Mouse (Mus musculus) B cell, adult 2 months (primary cell): ENCODE measurements around the gene Ptk7.
A peak's percentile ranks its signal among the peaks of the same experiment; 100 is the strongest.

ENCODE experiments used
- DNase-seq, 2 experiments: peaks; one replicate each; pipeline ENCODE4 v3.0.0; 2022

The Ptk7 gene

DNA sequence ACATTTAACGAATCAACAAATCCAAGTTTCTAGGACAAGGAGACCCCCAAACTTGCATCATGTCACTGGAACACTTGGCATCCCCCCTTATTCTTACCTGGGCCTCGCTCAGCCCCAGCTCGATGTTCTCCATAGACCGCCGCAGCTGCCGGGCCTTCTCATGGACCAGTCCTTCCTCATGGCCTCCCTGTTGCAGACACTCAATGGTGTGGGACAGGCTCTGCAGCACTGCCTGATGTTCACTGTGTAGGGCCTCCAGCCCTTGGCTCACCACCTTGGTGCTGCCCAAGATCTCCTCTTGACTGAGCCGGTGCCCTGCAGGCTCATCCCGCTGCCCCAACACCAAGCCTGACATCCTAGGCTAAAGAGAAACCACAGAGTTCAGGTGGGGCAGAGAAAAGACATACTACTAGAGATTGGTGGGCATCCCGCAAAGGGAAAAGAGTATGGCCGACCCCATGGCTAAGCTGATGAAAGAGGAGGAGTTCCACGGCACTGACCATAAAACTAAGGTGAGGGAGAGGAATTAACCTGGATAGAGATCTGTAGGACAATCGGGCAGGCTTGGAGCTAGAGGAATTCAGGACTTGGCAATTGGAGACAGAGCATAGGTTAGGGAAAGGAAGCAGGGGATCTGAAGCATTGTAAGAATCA is 15.0 kb upstream of the Ptk7 start:
- no peak for DNase-seq

DNA sequence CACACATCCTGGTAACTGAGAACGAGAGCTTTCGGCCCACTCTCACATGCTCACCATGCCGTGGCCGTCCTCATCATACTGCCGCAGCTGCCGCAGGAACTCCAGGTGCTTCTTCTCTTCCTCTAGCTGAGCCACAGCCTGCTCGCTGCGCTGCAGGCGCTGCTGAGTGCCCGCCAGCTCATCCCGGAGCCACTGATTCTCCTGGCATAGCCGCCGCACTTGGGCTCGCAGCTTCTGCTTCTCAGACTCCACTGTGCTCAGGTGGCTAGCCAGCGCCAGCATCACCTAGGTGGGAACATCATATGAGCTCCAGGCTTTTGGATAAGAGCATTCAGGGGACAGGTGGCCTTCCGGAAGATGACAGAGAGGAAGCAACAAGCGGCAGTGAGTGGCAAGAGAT is 12.8 kb upstream of the Ptk7 start:
- no peak for DNase-seq

DNA sequence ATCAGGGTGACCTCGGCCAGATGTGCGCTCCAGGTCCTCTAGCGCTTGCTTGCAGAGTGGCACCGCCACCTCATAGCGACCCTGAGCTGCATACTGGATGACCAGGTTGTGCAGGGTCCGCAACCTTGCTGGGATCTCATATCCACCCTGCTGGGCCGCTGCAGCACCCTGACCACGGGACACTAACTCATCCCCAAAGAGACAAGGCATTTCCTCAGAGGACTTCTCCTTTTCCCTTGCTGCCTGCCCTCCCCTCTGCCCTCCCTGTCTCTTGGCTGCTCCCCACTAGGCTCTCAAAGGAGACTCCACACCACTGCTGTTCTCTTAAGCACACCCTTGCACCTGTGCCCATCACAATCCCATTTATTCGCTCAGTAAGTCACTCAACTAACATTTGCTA is 10.6 kb upstream of the Ptk7 start:
- no peak for DNase-seq

DNA sequence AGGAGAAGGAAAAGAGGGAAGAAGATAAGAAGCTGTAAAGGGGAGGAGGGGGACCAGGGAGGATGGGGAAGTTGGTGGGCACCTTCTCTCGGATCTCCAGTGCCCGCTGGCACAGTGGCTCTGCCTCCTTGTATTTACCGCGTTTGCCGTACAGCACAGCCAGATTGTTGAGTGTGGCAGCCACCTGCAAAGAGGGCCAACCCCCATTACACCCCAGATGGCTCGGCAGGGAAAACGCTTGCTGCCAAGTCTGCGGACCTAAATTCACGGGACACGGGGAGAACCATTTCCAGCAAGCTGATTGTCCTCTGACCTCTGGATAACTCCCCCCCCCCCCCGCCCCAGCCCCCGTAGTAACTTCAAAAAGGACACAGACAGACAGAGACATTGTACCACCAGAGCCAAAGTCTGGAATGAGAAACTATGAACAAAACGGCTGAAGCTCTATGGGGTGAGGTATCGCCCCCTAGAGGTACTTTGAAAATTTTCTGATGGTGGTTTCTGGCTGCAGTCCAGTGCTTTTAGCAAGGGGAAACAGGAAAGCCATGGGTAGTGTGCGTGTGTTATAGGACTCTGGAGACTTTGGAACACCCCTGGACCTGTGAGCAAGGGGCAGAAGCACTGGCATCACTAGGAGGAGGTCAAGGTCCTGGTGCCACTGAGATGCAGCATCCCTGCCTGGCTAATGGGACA is 7.7 kb upstream of the Ptk7 start:
- DNase-seq: peak; percentile 58 to 67

DNA sequence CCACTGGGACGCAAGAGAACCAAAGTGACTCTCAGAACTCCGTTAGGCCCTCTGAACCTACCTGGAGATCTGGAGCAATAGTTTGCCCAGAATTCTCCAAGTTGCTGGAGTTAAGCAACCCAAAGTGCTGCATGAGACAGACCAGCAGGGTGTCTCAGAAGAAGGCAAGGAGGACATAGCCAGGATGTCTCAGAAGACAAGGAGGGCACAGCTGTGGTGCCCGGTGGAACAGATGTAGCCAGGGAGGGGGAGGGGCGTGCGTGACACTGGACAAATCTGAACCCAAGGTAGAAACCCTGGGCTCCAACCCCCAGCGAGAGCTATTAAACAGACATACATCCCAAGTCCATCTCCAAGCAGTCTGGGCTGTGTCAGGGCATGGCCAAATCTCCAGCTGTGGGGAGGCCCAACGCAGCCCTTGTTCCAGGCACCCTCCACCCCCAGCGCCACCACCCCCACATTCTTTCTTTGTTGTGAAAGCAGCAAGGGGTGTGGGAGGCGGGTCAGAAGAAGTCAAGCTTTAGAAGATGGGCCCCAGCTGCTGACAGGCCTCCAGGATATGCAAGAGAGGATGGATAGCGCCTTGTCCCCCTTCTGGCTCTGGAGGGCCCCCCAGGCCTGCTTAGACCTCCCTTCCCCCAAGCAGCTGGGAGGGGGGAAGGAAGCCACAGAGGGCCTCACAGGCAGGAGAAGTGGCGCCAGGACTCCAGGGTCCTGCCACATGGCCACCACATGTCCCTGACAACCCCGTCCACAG is 559 bp upstream of the Ptk7 start:
- DNase-seq: no peak

DNA sequence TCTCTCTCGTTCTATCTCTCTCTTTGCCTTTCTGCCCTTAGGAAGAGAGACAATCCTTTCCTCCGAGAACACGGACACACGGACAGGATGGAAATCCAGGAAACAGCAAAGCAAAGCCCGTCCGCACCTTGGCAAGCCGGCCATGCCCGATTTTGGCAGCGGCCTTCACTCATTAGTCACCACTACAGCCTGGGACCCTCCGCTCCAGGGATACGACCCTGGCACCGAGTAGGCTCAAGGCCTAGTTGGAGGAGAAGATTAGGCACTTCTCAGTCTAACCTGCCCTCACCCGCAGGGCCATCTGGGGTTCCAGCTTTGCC is 873 bp downstream of the Ptk7 start:
- DNase-seq: no peak

DNA sequence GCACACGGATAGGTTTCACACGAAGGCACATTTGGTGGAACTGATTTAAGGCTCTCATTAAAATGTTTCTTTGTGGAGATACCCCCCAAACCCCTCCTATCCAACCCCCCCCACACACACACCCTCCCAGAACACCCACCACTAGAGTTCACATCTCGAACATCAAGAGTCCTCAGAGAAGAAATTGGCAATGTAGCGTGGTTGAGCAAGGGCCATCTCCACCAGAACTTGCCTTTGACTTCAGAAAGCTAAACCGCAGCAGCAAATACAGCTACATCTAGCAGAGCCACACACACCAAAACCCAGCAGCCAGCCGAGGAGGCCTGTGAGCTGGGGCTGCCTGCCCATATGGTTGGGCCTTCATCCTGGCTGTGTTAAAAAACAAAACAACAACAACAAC is 1.9 kb downstream of the Ptk7 start:
- DNase-seq: no peak

DNA sequence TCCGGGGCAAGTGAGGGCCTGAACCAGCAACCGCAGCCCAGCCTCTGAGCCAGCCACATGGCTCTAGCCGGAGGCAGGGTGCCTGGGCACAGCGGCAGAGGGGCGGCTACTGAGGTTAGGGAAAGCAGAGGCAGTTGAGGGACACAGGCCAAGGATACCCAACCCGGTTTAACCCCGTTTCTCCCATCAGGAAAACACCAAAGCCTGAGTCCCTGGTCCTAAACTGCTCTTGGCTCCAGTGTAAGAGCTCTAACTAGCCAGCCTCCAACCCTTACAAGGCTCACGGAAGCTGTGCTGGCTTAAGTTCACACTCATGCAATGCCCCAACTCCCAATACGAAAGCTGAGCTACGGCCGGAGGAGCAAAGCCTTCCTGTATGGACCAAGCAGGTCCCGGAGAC is 4.7 kb downstream of the Ptk7 start:
- DNase-seq: no peak

DNA sequence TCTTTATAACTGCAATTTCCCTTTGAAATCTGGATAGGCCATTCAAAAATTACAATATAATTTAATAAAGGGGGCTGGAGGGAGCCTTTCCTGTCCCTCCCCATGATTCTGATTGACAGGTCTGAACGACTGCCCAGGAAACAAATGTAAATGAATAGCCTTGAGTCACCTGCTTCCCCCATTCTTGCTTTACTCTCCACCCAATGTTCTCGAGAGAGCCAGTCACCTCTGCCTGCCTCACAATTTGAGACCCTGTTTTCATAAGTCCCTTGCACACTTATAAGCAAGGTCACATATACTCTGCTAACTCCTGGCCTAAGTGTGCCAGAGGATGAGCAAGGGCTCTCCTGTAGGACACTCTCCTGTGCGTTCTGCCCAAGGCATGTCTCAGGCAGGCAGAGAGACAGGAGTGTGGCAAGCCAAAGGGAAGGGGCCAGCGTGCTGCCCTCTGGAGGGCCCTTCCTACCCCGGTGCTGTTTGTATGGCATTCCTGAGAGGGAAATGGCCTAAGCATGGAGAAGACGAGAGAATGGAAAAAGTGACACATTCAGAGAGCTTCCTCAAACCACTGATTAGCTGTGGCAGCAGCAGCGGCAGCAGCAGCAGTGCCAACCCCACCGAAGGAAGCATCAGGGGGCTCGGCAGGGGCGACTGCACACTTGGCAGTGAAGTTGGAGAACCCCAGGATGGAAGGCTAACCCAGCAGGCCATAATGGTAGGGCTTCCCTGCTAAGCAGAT is 5.3 kb downstream of the Ptk7 start:
- no peak for DNase-seq

DNA sequence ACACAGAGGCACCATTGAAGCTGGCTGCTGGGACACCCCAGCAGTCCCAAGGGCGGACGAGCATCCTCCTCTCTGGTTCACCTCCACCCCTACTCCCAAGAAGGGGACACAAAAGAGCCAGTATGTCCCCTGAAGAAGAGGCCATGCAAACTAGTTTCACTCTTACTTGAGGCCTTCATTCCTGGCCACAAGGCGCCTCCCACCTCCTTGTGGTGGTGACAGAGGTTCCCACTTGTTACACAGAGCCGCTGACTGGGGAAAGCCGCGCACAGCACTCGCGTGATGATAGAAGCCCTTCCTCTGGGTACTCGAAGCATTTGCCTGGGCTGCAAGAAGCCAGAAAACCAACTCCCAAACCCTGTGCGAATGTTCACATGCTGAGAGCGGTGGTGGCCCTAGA is 7.0 kb downstream of the Ptk7 start:
- DNase-seq: no peak

DNA sequence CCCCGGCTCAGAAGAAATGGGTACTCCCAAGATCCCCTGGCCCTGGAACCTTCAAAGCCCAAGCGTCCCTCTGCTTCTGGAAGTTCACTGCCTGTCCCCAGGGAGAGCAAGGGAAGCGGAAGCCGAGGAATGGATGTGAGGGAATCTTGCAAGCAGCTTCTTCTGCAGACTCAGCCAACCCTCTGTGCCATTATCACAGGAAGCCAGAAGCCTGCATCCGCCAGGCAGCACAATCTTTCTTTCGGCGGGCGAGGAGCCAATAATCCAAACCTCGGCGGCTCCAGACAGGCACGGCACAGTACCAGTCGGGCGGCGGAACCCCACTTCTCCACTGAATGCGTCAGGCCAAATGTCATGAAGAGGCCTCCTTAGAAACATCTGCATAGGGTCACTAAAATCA is 8.0 kb downstream of the Ptk7 start:
- no peak for DNase-seq

DNA sequence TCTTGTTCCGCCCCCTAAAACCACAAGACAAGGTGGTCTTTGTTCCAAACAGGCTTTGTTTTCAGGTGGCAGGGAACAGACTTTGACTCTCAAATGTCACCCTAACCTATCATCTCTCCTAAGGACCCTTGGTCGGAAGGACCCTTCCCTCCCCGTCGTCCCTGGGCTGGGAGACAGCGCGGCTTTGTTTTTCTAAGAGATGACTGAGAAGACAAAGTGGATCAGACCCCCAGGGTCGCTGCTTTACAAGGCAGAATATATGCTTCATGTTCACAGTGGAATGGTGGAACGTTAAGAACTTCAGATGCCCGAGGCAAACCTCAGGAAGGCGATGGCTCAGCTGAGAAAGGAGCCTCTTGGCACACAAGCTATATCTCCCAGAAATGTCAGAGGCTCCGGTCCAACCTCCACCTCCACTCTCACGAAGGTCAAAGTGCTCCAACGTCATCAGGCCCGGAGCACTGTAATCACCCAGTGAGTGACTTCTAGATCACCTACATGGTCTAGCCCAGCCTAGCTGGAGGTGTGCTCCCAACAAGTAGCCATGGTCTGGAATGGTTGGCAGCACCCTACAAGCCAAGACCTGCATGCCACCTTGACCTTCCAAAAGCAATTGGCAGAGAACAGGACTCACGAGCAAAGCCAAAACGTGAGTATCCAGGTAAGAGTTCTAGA is 9.5 kb downstream of the Ptk7 start:
- DNase-seq: no peak

DNA sequence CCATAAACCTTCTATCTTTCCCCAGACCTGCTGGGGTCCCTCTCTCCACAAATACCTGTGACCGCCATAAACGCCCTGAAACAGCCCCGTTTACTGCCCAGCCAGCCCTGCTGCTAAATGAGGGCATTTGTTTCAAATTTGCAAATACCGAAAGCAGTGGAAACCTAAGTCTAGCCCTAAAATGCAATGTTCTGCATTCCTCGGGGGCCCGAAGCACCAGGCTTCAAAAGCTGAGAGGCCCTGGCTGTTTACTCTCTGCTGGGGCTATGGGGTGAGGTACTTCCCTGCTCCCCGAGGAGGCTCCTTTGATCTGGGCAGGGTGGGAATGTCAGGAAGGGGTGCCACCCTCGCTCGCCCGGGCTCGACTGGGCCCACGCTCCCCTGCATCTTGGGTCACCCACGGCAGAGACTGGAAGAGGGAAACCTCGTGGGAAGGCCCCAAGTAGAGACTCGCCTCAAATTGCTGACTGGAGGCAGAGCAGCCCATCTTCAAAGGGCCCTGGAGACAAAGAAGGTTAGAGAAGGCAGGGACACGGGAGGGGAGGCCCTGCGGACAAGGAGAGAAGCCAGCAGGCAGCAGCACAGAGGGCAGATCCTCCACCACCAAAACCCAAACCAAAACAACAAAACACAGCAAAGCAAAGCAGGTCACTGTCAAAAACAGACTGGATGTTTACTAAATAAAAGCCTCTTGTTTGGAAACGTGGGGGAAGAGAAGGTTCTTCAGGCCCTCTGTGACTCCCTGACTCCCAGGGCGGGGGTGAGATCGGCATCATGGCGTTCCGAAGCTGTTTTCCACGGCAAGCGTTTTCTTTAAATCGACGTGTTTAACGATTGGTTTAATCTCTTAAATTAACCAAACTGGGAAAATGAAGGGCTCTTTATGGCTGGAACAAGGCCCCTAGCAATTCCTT is 10.3 kb downstream of the Ptk7 start:
- no peak for DNase-seq

DNA sequence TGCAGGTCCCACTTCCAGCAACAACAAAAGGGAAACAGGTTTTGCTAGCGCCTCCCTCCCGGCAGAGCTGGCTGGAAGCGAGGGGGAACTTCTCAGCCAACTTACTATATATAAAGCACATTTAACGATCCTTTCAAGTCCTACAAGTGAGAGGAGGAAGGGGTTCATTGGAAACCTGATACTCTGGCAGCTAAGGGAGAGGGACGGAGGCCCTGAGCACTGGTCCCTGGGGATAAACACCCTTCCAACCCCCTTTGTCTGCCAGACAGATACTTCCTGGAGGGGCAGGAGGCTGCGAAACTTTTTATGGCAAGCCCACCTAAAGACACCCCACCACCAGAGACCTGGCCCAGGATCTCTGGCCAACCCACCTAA is 10.9 kb downstream of the Ptk7 start:
- no peak for DNase-seq

DNA sequence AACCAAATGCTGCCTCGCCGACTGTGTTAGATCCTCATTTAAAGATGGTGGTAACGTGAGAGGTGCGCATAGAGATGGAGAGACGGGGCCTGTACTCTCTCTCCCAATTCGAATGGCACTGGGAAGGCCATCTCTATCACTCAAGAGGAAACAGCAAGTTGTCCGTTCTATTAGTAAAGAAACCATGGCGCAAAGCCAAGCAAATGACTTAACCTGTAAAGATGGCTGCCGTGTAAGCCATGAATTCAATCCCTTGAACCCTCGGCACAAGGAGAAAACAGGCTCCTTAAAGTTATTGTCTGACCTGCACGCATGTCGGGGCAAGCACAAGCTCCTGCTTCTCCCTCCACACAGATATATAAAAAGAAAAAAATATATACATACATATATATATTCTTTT is 11.5 kb downstream of the Ptk7 start:
- DNase-seq: no peak

DNA sequence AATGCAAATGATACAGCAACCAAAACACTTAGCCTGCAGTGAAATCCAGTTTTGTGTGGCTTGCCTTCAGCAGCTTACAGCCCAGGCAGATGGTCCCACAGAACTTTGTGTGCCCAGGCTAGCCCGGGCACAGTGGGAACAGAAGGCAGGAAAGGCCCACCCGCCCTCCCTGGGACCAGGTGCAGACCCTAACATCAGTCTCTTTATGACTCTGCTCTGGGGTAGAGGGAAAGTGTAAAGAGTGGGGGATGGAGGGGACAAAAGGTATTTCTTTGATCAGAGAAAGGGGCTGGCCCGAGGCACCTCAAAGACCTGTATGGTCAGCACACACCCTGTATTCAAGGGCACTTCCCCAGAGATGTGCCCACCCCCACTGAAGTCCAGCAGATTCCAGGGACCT is 16.1 kb downstream of the Ptk7 start:
- no peak for DNase-seq

DNA sequence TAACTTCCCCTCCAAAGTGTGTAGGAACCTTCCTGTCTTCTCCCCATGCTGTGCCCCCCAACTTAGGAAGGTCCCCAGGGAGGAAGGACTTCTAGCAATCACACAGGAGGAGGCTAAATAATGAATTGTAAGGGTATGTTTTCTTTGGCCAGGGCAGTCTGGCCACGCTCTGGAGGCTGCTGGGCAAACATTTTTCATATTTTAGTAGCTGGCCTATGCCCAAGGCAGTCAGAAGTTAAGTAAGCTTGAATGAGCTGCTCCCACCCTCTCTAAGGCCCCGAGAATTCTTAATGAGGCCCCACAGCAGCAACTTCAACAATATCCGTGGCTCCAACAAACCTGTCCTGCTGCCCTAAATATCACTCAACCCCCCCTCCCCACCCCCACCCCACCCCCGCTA is 16.5 kb downstream of the Ptk7 start:
- DNase-seq: no peak

DNA sequence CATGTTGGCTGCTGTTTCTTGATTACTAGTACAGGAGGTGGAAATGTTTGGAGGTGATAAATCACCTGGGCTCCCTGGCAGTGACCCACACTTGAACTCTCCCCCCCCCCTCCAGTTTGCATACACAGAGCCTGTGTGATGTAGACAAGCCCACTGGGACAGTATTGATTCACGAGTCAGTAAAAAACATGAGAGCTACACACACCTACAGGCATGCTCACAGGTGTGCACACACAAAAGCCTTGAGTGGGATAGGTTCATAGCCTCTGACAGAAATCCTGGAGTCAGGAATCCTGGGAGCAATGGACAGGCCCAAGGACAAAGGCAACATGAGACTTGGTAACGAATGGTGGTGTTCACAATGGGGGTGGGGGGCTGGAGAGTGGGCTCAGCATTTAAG is 17.1 kb downstream of the Ptk7 start:
- DNase-seq: no peak

DNA sequence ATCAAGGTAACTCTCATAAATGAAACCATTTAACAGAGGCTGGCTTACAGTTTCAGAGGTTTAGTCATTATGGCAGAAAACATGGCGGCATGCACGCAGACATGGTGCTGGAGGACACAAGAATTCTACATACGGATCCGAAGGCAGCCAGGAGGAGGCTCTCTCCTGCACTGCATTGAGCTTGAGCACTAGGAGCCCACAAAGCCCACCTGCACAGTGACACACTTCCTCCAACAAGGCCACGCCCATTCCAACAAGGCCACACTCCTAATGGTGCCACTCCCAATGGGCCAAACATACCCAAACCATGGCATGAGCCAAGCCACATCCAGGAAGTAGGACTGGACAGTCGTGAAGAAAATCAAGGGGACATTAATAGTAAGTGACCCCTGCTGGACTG is 18.0 kb downstream of the Ptk7 start:
- DNase-seq: no peak

DNA sequence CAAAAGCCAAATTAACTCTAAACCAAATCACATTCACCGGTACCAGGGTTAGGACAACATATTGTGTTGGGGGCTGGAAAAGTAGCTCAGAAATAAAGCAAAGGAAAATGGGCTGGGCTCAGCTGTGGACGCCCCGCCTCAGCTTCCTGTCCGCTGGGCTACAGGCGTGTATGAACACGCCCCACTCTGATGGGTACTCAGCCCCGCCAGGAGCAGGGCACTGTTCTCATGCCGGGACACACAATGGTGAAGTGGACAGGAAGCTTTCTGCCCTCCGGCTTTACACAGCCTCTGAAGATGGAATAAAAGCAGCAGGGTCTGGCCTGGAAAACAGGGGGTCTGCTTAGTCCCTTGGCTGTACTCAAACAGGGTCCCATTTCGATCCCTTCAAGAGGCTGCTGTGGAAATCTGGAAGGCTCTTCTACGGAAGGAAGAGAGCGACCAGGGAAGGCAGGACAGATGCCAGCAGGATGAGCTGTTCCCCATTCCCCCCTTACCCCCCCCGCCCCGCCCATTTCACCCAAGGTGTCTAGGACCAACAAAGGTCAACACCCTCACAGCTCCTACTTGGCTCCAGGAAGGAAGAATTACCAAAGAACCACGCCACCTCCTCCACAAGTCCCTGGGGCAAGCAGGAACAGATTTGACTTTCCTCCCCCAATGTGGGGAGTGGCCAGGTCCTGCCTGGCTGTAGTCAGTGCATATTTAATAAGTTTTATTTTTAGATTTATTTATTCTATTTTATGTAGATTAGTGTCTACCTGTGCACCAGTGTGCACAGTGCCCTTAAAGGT is 19.4 kb downstream of the Ptk7 start:
- DNase-seq: no peak

DNA sequence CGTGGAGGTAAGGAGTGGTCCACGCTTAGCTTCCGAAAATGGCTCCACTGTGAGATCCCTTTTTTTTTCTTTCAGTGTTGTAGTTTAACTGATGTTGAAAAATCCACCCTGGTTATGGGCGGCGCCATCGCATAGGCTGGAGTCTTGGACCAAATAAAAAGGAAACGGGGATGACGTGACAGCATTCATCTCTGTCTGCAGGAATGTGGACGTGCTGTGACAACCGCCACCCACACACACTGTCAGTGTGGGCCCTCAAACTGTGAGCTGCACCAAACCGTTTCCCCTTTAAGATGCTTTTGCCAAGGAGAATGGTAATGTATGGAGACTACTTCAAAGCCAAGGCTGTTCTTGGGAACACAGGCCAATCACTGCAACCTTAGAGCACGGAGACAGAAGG is 23.3 kb downstream of the Ptk7 start:
- DNase-seq: no peak
